Comparison of ENCODE assay signal across 28 mouse cellular contexts in the genomic region with DNA sequence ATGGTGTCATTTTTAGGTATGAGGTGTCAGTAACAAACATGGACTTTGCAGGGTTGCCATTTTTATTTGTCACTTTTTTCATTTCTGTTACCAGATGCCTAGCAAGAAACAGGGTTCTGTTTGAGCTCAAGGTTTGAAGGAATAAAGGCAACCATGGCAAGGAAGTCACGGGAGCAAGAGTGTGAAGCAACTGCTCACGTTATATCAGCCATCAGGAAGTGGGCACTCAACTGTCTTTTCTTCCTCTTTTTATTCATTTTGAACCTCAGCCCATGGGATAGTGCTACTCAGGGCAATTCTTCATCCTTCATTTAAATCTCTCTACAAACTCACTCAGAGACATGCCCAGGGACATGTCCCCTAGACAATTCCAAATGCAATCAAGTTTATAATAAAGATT. TPM values are rescaled to one million over a fixed set of nuclear protein-coding genes. Genes with fewer than 3 reads are reported as not detected.
DNase-seq lines count a peak whose midpoint lies in the region; ATAC-seq and TF ChIP-seq lines count a peak whose summit lies in the region.
"Had no signal": no experiment of that assay in that cellular context is flagged by ENCODE, and none has a peak within 500 bp of the region (broad histone marks: within the 10 kb centered on the region; RNA-seq: fewer than 3 reads in every experiment).

No protein-coding gene starts in this region.

- H3K4me3 ChIP-seq in gastrocnemius, adult 2 months, result no peak overlapping the region
- H3K4me3 ChIP-seq in neural tube, embryonic 15.5 days (replicated peaks), result no peak overlapping the region
- H3K4me3 ChIP-seq: erythroblast, embryonic 14.5 days; heart, embryonic 10.5 days; hindbrain, embryonic 13.5 days; liver, embryonic 15.5 days; lung, embryonic 15.5 days; stomach, embryonic 15.5 days had no signal

- no peak overlapping the region for H3K9ac ChIP-seq in neural tube, embryonic 15.5 days (replicated peaks)
- H3K9ac ChIP-seq: hindbrain, embryonic 13.5 days; liver, embryonic 15.5 days; lung, embryonic 15.5 days; stomach, embryonic 15.5 days had no signal

- peak; percentile 73 to 77 for ATAC-seq in hematopoietic stem cell, adult 5-6 weeks (replicated peaks in 1 of 2; ENCODE audit: insufficient read depth in 1 of 2, low FRiP score in 2 of 2, low TSS enrichment in 1 of 2, low read depth in 1 of 2, poor library complexity in 2 of 2, severe bottlenecking in 2 of 2)
- peak; percentile 51 for ATAC-seq in monocyte, adult 5-6 weeks (replicated peaks; ENCODE audit: insufficient number of reproducible peaks, low FRiP score, low TSS enrichment, poor library complexity, severe bottlenecking)
- no peak for ATAC-seq in neural tube, embryonic 15.5 days (ENCODE audit: low FRiP score)
- ATAC-seq: forebrain, embryonic 16.5 days; intestine, embryonic 16.5 days had no signal

- H3K27me3 ChIP-seq in neural tube, embryonic 15.5 days (replicated peaks), result no peaks in the 10 kb centered on the region
- H3K27me3 ChIP-seq: hindbrain, embryonic 13.5 days; liver, embryonic 15.5 days; lung, embryonic 15.5 days; stomach, embryonic 15.5 days had no signal

- no peak for DNase-seq in gastrocnemius, adult 2 months
- DNase-seq in gastrocnemius, postnatal 4 days (ENCODE audit: low spot score in 2 of 2), result no peak
- peak; percentile 77 for DNase-seq in 416B (ENCODE audit: low read depth)
- DNase-seq in right cerebral cortex, adult 18-20 months, result no peak
- no peak for DNase-seq in embryo, embryonic 11 days
- DNase-seq: adrenal gland, adult 8-10 months; cerebellum, adult 11-12 months; cerebellum, adult 9-11 months; heart, postnatal 36 days; kidney, adult 8-10 months; kidney, postnatal 10 days; liver; lung, postnatal 4 days; right cerebral cortex, postnatal 4 days; thymus, postnatal 14 days had no signal

- WGBS in neural tube, embryonic 15.5 days, result 94% methylated on average over 2 of the region's 2 CpGs

- H3K27ac ChIP-seq in gastrocnemius, adult 2 months, result 0 out of 2 replicates have a peak overlapping the region, but pooled peaks have one; percentile 38
- no peak overlapping the region for H3K27ac ChIP-seq in neural tube, embryonic 15.5 days (replicated peaks)
- H3K27ac ChIP-seq: heart, embryonic 10.5 days; hindbrain, embryonic 13.5 days; liver, embryonic 15.5 days; lung, embryonic 15.5 days; stomach, embryonic 15.5 days had no signal

- H3K9me3 ChIP-seq in neural tube, embryonic 15.5 days (replicated peaks), result no peaks in the 10 kb centered on the region
- H3K9me3 ChIP-seq: heart, embryonic 10.5 days; hindbrain, embryonic 13.5 days; liver, embryonic 15.5 days; lung, embryonic 15.5 days; stomach, embryonic 15.5 days had no signal

- intact Hi-C loops in gastrocnemius, adult 2 months (cut with DNase I), result no loop called here

- no peak overlapping the region for H3K4me2 ChIP-seq in neural tube, embryonic 15.5 days
- H3K4me2 ChIP-seq: hindbrain, embryonic 13.5 days; liver, embryonic 15.5 days; lung, embryonic 15.5 days; midbrain, embryonic 11.5 days; stomach, embryonic 15.5 days had no signal

- no peak for TF ChIP-seq CTCF in gastrocnemius, adult 2 months (IDR thresholded peaks at IDR 0.05)

- H3K36me3 ChIP-seq in neural tube, embryonic 15.5 days, result no peaks in the 10 kb centered on the region
- H3K36me3 ChIP-seq: G1E; heart, embryonic 10.5 days; hindbrain, embryonic 13.5 days; liver, embryonic 15.5 days; lung, embryonic 15.5 days; stomach, embryonic 15.5 days had no signal

- no peaks in the 10 kb centered on the region for H3K4me1 ChIP-seq in neural tube, embryonic 15.5 days
- H3K4me1 ChIP-seq: hindbrain, embryonic 13.5 days; stomach, embryonic 15.5 days had no signal

RNA-seq across cellular contexts. Expression of gene Cd93, which starts 45.5 kb away (rescaled TPM):
- 10 to 100 TPM; 12.6 to 16.5 TPM for total RNA-seq in gastrocnemius, adult 2 months (2021)
- total RNA-seq in gastrocnemius, postnatal 4 days (2021), result 100 to 1,000 TPM; 101 to 104 TPM
- total RNA-seq in hematopoietic stem cell, adult 5-6 weeks (2017), result 145 and 146 TPM in 2 replicates
- total RNA-seq in monocyte, adult 5-6 weeks (2017), result 4.8 to 5.9 TPM (median 4.9 TPM) in 3 replicates
- 7.6 and 9.2 TPM in 2 replicates for polyA plus RNA-seq in neural tube, embryonic 15.5 days (2015; fragmentation: Nextera tagmentation; extraction: Ambion mirVana)
